Mouse (Mus musculus) olfactory bulb, adult 2 months (tissue): Measurements from ENCODE around the gene Dpp6.

ENCODE experiments used
- CTCF ChIP-seq: fragments of 200-500 bp; IDR thresholded peaks from 2 replicates; pipeline ENCODE4 v1.5.1; 2012; ENCODE audit warnings: low read depth, mild to moderate bottlenecking, low read length, moderate library complexity; ENCODE audit not compliant: insufficient read depth
- POLR2A ChIP-seq: fragments of 200-500 bp; IDR thresholded peaks from 2 replicates; pipeline ENCODE4 v1.6.1; 2012; ENCODE audit warnings: mild to moderate bottlenecking, low read depth, low read length, moderate library complexity; ENCODE audit not compliant: insufficient read depth

- TF ChIP-seq POLR2A (no peak), CTCF (no peak)
Measured at GRCm38 (mm10) chr5:27242078-27242477, 425.1 kb downstream of the Dpp6 start.
